Mouse (Mus musculus): ENCODE data around the gene Retsat. TPM values are rescaled to one million over a fixed set of nuclear protein-coding genes. Genes with fewer than 3 reads are reported as not detected.

Retsat gene
- polyA plus RNA-seq, 2 experiments: 8.8 to 16.1 TPM

GRCm38 (mm10) chr6:72571826-72572225 lies 26.4 kb upstream of the Retsat start:
- no peak for ATAC-seq (ENCODE audit: low FRiP score, low read depth)
- WGBS: 46% methylated on average over 3 of the region's 3 CpGs
- H3K27me3 ChIP-seq (ENCODE audit: control insufficient read depth, insufficient read depth, low read length): no peaks in the 10 kb centered on the region
- no peaks in the 10 kb centered on the region for H3K4me1 ChIP-seq (ENCODE audit: control insufficient read depth, insufficient read depth, low read length)
- H3K36me3 ChIP-seq (ENCODE audit: control insufficient read depth, insufficient read depth, low read length): peaks cover 53% of the 10 kb centered on the region
- no peak overlapping the region for H3K9ac ChIP-seq (ENCODE audit: low read depth, low read length, severe bottlenecking)
- no peak overlapping the region for H3K27ac ChIP-seq (replicated peaks; ENCODE audit: low read depth, low read length)
- no peak for TF ChIP-seq POLR2A (IDR thresholded peaks at IDR 0.05; ENCODE audit: borderline replicate concordance, extremely low read depth, insufficient read depth, insufficient read length)
- DNase-seq (ENCODE audit: low spot score): no peak
- H3K9me3 ChIP-seq (ENCODE audit: control insufficient read depth, low read length): no peaks in the 10 kb centered on the region
- no peak overlapping the region for H3K4me2 ChIP-seq (replicated peaks; ENCODE audit: low read depth, low read length, severe bottlenecking)
- no peak overlapping the region for H3K4me3 ChIP-seq (replicated peaks; ENCODE audit: low read length)

- Histone ChIP-seq H3K4me3 (replicated peaks; ENCODE audit: low read length) (no peak overlapping the region), H3K4me1 (ENCODE audit: control insufficient read depth, insufficient read depth, low read length) (no peaks in the 10 kb centered on the region), H3K4me2 (replicated peaks; ENCODE audit: low read depth, low read length, severe bottlenecking) (no peak overlapping the region), H3K9me3 (ENCODE audit: control insufficient read depth, low read length) (no peaks in the 10 kb centered on the region), H3K27ac (replicated peaks; ENCODE audit: low read depth, low read length) (no peak overlapping the region), H3K36me3 (ENCODE audit: control insufficient read depth, insufficient read depth, low read length) (peaks cover 59% of the 10 kb centered on the region), H3K9ac (ENCODE audit: low read depth, low read length, severe bottlenecking) (no peak overlapping the region), H3K27me3 (ENCODE audit: control insufficient read depth, insufficient read depth, low read length) (no peaks in the 10 kb centered on the region)
- 96% methylated on average over 3 of the region's 3 CpGs for WGBS
- DNase-seq (ENCODE audit: low spot score) (no peak), ATAC-seq (ENCODE audit: low FRiP score, low read depth) (no peak)
- no peak for TF ChIP-seq POLR2A (IDR thresholded peaks at IDR 0.05; ENCODE audit: borderline replicate concordance, extremely low read depth, insufficient read depth, insufficient read length)
These were observed 22.2 kb upstream of the Retsat start for GRCm38 (mm10) chr6:72576041-72576440.

- Histone ChIP-seq H3K4me2 (replicated peaks; ENCODE audit: low read depth, low read length, severe bottlenecking) (no peak overlapping the region), H3K4me1 (ENCODE audit: control insufficient read depth, insufficient read depth, low read length) (no peaks in the 10 kb centered on the region), H3K4me3 (replicated peaks; ENCODE audit: low read length) (no peak overlapping the region), H3K9ac (ENCODE audit: low read depth, low read length, severe bottlenecking) (no peak overlapping the region), H3K27ac (replicated peaks; ENCODE audit: low read depth, low read length) (no peak overlapping the region), H3K27me3 (ENCODE audit: control insufficient read depth, insufficient read depth, low read length) (no peaks in the 10 kb centered on the region), H3K36me3 (ENCODE audit: control insufficient read depth, insufficient read depth, low read length) (peaks cover 28% of the 10 kb centered on the region), H3K9me3 (ENCODE audit: control insufficient read depth, low read length) (no peaks in the 10 kb centered on the region)
- DNase-seq (ENCODE audit: low spot score) (no peak), ATAC-seq (ENCODE audit: low FRiP score, low read depth) (no peak)
- 71% methylated on average over 11 of the region's 11 CpGs for WGBS
- no peak for TF ChIP-seq POLR2A (IDR thresholded peaks at IDR 0.05; ENCODE audit: borderline replicate concordance, extremely low read depth, insufficient read depth, insufficient read length)
These were observed 16.5 kb upstream of the Retsat start for GRCm38 (mm10) chr6:72581625-72582382.

- Histone ChIP-seq H3K4me1 (ENCODE audit: control insufficient read depth, insufficient read depth, low read length) (no peaks in the 10 kb centered on the region), H3K27ac (replicated peaks; ENCODE audit: low read depth, low read length) (no peak overlapping the region), H3K36me3 (ENCODE audit: control insufficient read depth, insufficient read depth, low read length) (peaks cover 22% of the 10 kb centered on the region), H3K4me2 (replicated peaks; ENCODE audit: low read depth, low read length, severe bottlenecking) (no peak overlapping the region), H3K9me3 (ENCODE audit: control insufficient read depth, low read length) (no peaks in the 10 kb centered on the region), H3K9ac (ENCODE audit: low read depth, low read length, severe bottlenecking) (no peak overlapping the region), H3K27me3 (ENCODE audit: control insufficient read depth, insufficient read depth, low read length) (no peaks in the 10 kb centered on the region), H3K4me3 (replicated peaks; ENCODE audit: low read length) (no peak overlapping the region)
- ATAC-seq (ENCODE audit: low FRiP score, low read depth) (no peak), DNase-seq (ENCODE audit: low spot score) (no peak)
- no peak for TF ChIP-seq POLR2A (IDR thresholded peaks at IDR 0.05; ENCODE audit: borderline replicate concordance, extremely low read depth, insufficient read depth, insufficient read length)
- whole genome bisulfite sequencing: 89% methylated on average over 4 of the region's 4 CpGs
These were observed 14.9 kb upstream of the Retsat start for GRCm38 (mm10) chr6:72583211-72583839.

- Histone ChIP-seq H3K9me3 (ENCODE audit: control insufficient read depth, low read length) (no peaks in the 10 kb centered on the region), H3K27me3 (ENCODE audit: control insufficient read depth, insufficient read depth, low read length) (no peaks in the 10 kb centered on the region), H3K36me3 (ENCODE audit: control insufficient read depth, insufficient read depth, low read length) (peaks cover 20% of the 10 kb centered on the region), H3K4me3 (replicated peaks; ENCODE audit: low read length) (no peak overlapping the region), H3K4me1 (ENCODE audit: control insufficient read depth, insufficient read depth, low read length) (no peaks in the 10 kb centered on the region), H3K27ac (replicated peaks; ENCODE audit: low read depth, low read length) (no peak overlapping the region), H3K9ac (ENCODE audit: low read depth, low read length, severe bottlenecking) (no peak overlapping the region), H3K4me2 (replicated peaks; ENCODE audit: low read depth, low read length, severe bottlenecking) (no peak overlapping the region)
- DNase-seq (ENCODE audit: low spot score) (no peak), ATAC-seq (ENCODE audit: low FRiP score, low read depth) (no peak)
- WGBS: 79% methylated on average over 11 of the region's 11 CpGs
- no peak for TF ChIP-seq POLR2A (IDR thresholded peaks at IDR 0.05; ENCODE audit: borderline replicate concordance, extremely low read depth, insufficient read depth, insufficient read length)
These were observed 14.1 kb upstream of the Retsat start for GRCm38 (mm10) chr6:72584154-72584553.

Measured in limb, embryonic 14.5 days (tissue).